Mouse (Mus musculus): ENCODE results near the gene Atp6v1f. TPM values are rescaled to one million over a fixed set of nuclear protein-coding genes. Genes with fewer than 3 reads are reported as not detected.

Gene Atp6v1f
- total and polyA plus RNA-seq, 3 experiments, result 312 to 349 TPM; not detected in 1

DNA sequence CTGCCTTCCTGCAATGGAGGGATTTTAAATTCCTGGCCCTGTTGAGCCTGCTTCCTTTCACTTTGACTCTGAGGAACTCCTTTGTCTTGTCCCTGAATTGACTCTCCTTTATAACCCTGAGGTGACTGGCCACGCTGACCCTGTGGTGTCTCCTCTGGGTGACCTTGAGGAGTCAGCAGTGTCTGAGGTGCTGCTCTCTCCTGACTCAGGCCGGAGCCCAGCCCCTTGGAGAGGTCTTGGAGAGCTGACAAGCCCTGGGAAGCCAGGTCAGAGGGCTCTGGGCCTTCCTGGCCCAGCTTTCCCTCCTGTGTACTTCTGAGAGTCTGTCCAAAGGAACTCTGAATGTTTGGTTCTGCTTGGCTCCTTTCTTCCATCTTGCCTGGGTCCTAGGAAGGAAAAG lies 7.2 kb downstream of the Atp6v1f start:
- Histone ChIP-seq H3K27me3 (ENCODE audit: control insufficient read depth in 1 of 2, insufficient read depth in 2 of 2, low read length in 2 of 2) (no peaks in the 10 kb centered on the region; a peak in 1 of 4 replicates), H3K4me1 (ENCODE audit: control insufficient read depth in 1 of 2, insufficient read depth in 2 of 2, low read length in 2 of 2) (peaks cover 2 to 9% of the 10 kb centered on the region in 2 experiments; a peak in 3 of 4 replicates), H3K4me3 (ENCODE audit: control insufficient read depth in 1 of 2, insufficient read depth in 1 of 2, low read depth in 2 of 2, low read length in 2 of 2) (peak overlapping the region; percentile 78 to 98), H3K27ac (ENCODE audit: control insufficient read depth, low read depth, low read length) (no peak overlapping the region), H3K9me3 (replicated peaks; ENCODE audit: insufficient read depth, low read length) (no peaks in the 10 kb centered on the region), H3K79me2 (ENCODE audit: control insufficient read depth, insufficient read depth, low read length, poor library complexity) (no peaks in the 10 kb centered on the region), H3K36me3 (ENCODE audit: control insufficient read depth in 1 of 2, insufficient read depth in 2 of 2, low read length in 2 of 2) (peaks cover 3 to 4% of the 10 kb centered on the region in 2 experiments; a peak in 2 of 4 replicates), H3K9ac (ENCODE audit: control insufficient read depth, low read depth, low read length, poor library complexity, severe bottlenecking) (peak overlapping the region; percentile 79)
- TF ChIP-seq USF1 (IDR thresholded peaks at IDR 0.05; ENCODE audit: low read depth, low read length) (no peak), CHD1 (IDR thresholded peaks at IDR 0.05; ENCODE audit: low read depth, low read length) (no peak), MXI1 (IDR thresholded peaks at IDR 0.05; ENCODE audit: low read depth, low read length) (no peak), ZC3H11A (IDR thresholded peaks at IDR 0.05; ENCODE audit: low read depth, low read length) (no peak), CHD2 (IDR thresholded peaks at IDR 0.05; ENCODE audit: low read length) (no peak), TBP (IDR thresholded peaks at IDR 0.05; ENCODE audit: low read depth, low read length) (no peak), POLR2AphosphoS5 (IDR thresholded peaks at IDR 0.05; ENCODE audit: borderline replicate concordance, low read depth, low read length) (no peak), KAT2A (conservative IDR thresholded peaks at IDR 0.05; ENCODE audit: low read depth, low read length) (no peak), ZNF384 (IDR thresholded peaks at IDR 0.05; ENCODE audit: low read depth, low read length) (no peak), MEF2A (IDR thresholded peaks at IDR 0.05; ENCODE audit: extremely low read depth, insufficient replicate concordance, low read depth, low read length, poor library complexity, severe bottlenecking) (no peak), E2F4 (IDR thresholded peaks at IDR 0.05; ENCODE audit: borderline replicate concordance, low read depth, low read length) (no peak), ZKSCAN1 (IDR thresholded peaks at IDR 0.05; ENCODE audit: low read depth, low read length) (no peak), SMC3 (IDR thresholded peaks at IDR 0.05; ENCODE audit: low read depth, low read length) (no peak)
- no peak for DNase-seq (ENCODE audit: low read depth, low spot score)

DNA sequence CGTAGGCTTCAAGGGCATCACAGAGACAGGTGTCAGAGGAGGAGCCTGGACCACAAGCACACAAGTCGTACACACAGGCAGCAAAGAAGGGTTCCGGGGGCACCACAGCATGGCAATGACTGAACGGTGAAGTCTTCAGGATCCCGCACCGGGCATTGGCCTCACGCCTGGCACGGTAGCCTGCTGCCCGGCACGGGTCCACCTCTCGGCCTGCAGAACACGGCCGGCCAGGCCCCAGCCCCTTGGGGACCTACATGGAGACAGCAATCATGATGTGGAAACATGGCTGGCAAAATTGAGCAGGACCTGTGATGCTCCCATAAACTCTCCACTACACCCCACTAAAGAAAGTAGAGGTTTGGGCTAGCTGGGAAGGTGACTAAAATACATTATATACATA lies 15.2 kb downstream of the Atp6v1f start:
- H3K79me2 ChIP-seq (ENCODE audit: control insufficient read depth, insufficient read depth, low read length, poor library complexity), result no peaks in the 10 kb centered on the region
- TF ChIP-seq USF1 (IDR thresholded peaks at IDR 0.05; ENCODE audit: low read depth, low read length) (no peak), NELFE (IDR thresholded peaks at IDR 0.05; ENCODE audit: low read depth, low read length) (no peak), CTCF (IDR thresholded peaks at IDR 0.05 in 2 of 3, conservative IDR thresholded peaks at IDR 0.05 in 1 of 3; ENCODE audit: control insufficient read depth in 1 of 3, insufficient read depth in 1 of 3, low read depth in 2 of 3, low read length in 3 of 3, poor library complexity in 1 of 3, severe bottlenecking in 1 of 3) (no peak), MEF2A (IDR thresholded peaks at IDR 0.05; ENCODE audit: extremely low read depth, insufficient replicate concordance, low read depth, low read length, poor library complexity, severe bottlenecking) (no peak), EP300 (IDR thresholded peaks at IDR 0.05; ENCODE audit: low read depth in 1 of 2, low read length in 2 of 2) (no peak), MXI1 (IDR thresholded peaks at IDR 0.05; ENCODE audit: low read depth, low read length) (no peak), RCOR1 (IDR thresholded peaks at IDR 0.05; ENCODE audit: low read depth, low read length) (no peak), CHD2 (IDR thresholded peaks at IDR 0.05; ENCODE audit: low read length) (no peak), GATA1 (IDR thresholded peaks at IDR 0.05; ENCODE audit: low read depth, low read length) (no peak), TBP (IDR thresholded peaks at IDR 0.05; ENCODE audit: low read depth, low read length) (no peak), NRF1 (IDR thresholded peaks at IDR 0.05; ENCODE audit: insufficient read depth, low read depth, low read length, poor library complexity, severe bottlenecking) (no peak), POLR2AphosphoS2 (IDR thresholded peaks at IDR 0.05; ENCODE audit: low read length) (no peak), ZMIZ1 (IDR thresholded peaks at IDR 0.05; ENCODE audit: low read depth, low read length) (no peak), HCFC1 (IDR thresholded peaks at IDR 0.05; ENCODE audit: low read depth, low read length) (no peak), MAX (IDR thresholded peaks at IDR 0.05; ENCODE audit: low read length) (no peak), MYB (IDR thresholded peaks at IDR 0.05; ENCODE audit: low read depth, low read length) (no peak), POLR2A (IDR thresholded peaks at IDR 0.05; ENCODE audit: control insufficient read depth in 1 of 2, insufficient read depth in 1 of 2, low read depth in 1 of 2, low read length in 2 of 2, poor library complexity in 1 of 2) (no peak), UBTF (IDR thresholded peaks at IDR 0.05; ENCODE audit: borderline replicate concordance, insufficient read depth, low read depth, low read length) (no peak), POLR2AphosphoS5 (IDR thresholded peaks at IDR 0.05; ENCODE audit: borderline replicate concordance, low read depth, low read length) (no peak)
- no peak overlapping the region for H3K9ac ChIP-seq (ENCODE audit: control insufficient read depth, low read depth, low read length, poor library complexity, severe bottlenecking)
- no peak for DNase-seq (ENCODE audit: low read depth, low spot score)
- peaks cover 3 to 8% of the 10 kb centered on the region in 2 experiments; a peak in 3 of 4 replicates for H3K4me1 ChIP-seq (ENCODE audit: control insufficient read depth in 1 of 2, insufficient read depth in 2 of 2, low read length in 2 of 2)
- no peaks in the 10 kb centered on the region; a peak in 1 of 4 replicates for H3K27me3 ChIP-seq (ENCODE audit: control insufficient read depth in 1 of 2, insufficient read depth in 2 of 2, low read length in 2 of 2)
- H3K9me3 ChIP-seq (replicated peaks; ENCODE audit: insufficient read depth, low read length), result no peaks in the 10 kb centered on the region
- no peak overlapping the region for H3K4me3 ChIP-seq (ENCODE audit: control insufficient read depth in 1 of 2, insufficient read depth in 1 of 2, low read depth in 2 of 2, low read length in 2 of 2)
- H3K27ac ChIP-seq (ENCODE audit: control insufficient read depth, low read depth, low read length), result no peak overlapping the region
- no peaks in the 10 kb centered on the region for H3K36me3 ChIP-seq (ENCODE audit: control insufficient read depth in 1 of 2, insufficient read depth in 2 of 2, low read length in 2 of 2)
